Mouse (Mus musculus): ENCODE measurements around the gene Ruvbl1. TPM values are rescaled to one million over a fixed set of nuclear protein-coding genes. Genes with fewer than 3 reads are reported as not detected.
A peak's percentile ranks its signal among the peaks of the same experiment; 100 is the strongest.

Gene Ruvbl1
- polyA plus RNA-seq, 1 experiment from 2014 or later: 163 TPM

GRCm38 (mm10) chr6:88493712-88494111, 28.5 kb downstream of the Ruvbl1 start:
- Histone ChIP-seq H3K27me3 (ENCODE audit: insufficient read depth, low read length) (no peaks in the 10 kb centered on the region), H3K9me3 (ENCODE audit: low read depth, low read length) (no peaks in the 10 kb centered on the region), H3K4me2 (no peak overlapping the region), H3K27ac (ENCODE audit: low read depth) (no peak overlapping the region), H3K4me3 (ENCODE audit: low read depth, low read length) (no peak overlapping the region), H3K4me1 (ENCODE audit: insufficient read depth) (no peaks in the 10 kb centered on the region), H3K36me3 (ENCODE audit: insufficient read depth) (peaks cover 66% of the 10 kb centered on the region), H3K9ac (no peak overlapping the region)
- TF ChIP-seq CTCF (IDR thresholded peaks at IDR 0.05; ENCODE audit: low read depth): no peak
- DNase-seq (no peak), ATAC-seq (ENCODE audit: insufficient read depth) (no peak)
- 78% methylated on average over 6 of the region's 6 CpGs for WGBS

- H3K27me3 ChIP-seq (ENCODE audit: insufficient read depth, low read length): no peaks in the 10 kb centered on the region
- H3K36me3 ChIP-seq (ENCODE audit: insufficient read depth): peaks cover 56% of the 10 kb centered on the region
- WGBS: 2% methylated on average over 76 of the region's 76 CpGs
- peak overlapping the region; percentile 50 for H3K4me3 ChIP-seq (ENCODE audit: low read depth, low read length)
- H3K9me3 ChIP-seq (ENCODE audit: low read depth, low read length): no peaks in the 10 kb centered on the region
- H3K4me2 ChIP-seq: peak overlapping the region; percentile 94
- H3K9ac ChIP-seq: peak overlapping the region; percentile 56
- peak; percentile 50 for ATAC-seq (ENCODE audit: insufficient read depth)
- 0 out of 2 replicates have a peak, but pooled peaks cover 4% of the 10 kb centered on the region for H3K4me1 ChIP-seq (ENCODE audit: insufficient read depth)
- no peak overlapping the region for H3K27ac ChIP-seq (ENCODE audit: low read depth)
- DNase-seq: peak; percentile 80
- TF ChIP-seq CTCF (IDR thresholded peaks at IDR 0.05; ENCODE audit: low read depth): peak; percentile 82
Observed at GRCm38 (mm10) chr6:88499481-88500404, 34.5 kb downstream of the Ruvbl1 start.

GRCm38 (mm10) chr6:88500405-88500767, 35.2 kb downstream of the Ruvbl1 start:
- Histone ChIP-seq H3K27me3 (ENCODE audit: insufficient read depth, low read length) (no peaks in the 10 kb centered on the region), H3K4me1 (ENCODE audit: insufficient read depth) (0 out of 2 replicates have a peak, but pooled peaks cover 4% of the 10 kb centered on the region), H3K9me3 (ENCODE audit: low read depth, low read length) (no peaks in the 10 kb centered on the region), H3K27ac (ENCODE audit: low read depth) (no peak overlapping the region), H3K9ac (peak overlapping the region; percentile 56), H3K4me2 (peak overlapping the region; percentile 94), H3K36me3 (ENCODE audit: insufficient read depth) (peaks cover 63% of the 10 kb centered on the region), H3K4me3 (ENCODE audit: low read depth, low read length) (peak overlapping the region; percentile 50)
- 9% methylated on average over 3 of the region's 3 CpGs for WGBS
- ATAC-seq (ENCODE audit: insufficient read depth) (0 out of 2 replicates have a peak, but pooled peaks have one; percentile 1), DNase-seq (no peak)
- TF ChIP-seq CTCF (IDR thresholded peaks at IDR 0.05; ENCODE audit: low read depth): no peak

GRCm38 (mm10) chr6:88502030-88502970, 37.1 kb downstream of the Ruvbl1 start:
- Histone ChIP-seq H3K27me3 (ENCODE audit: insufficient read depth, low read length) (no peaks in the 10 kb centered on the region), H3K4me3 (ENCODE audit: low read depth, low read length) (no peak overlapping the region), H3K4me2 (no peak overlapping the region), H3K4me1 (ENCODE audit: insufficient read depth) (0 out of 2 replicates have a peak, but pooled peaks cover 4% of the 10 kb centered on the region), H3K27ac (ENCODE audit: low read depth) (no peak overlapping the region), H3K9me3 (ENCODE audit: low read depth, low read length) (no peaks in the 10 kb centered on the region), H3K9ac (no peak overlapping the region), H3K36me3 (ENCODE audit: insufficient read depth) (peaks cover 67% of the 10 kb centered on the region)
- no peak for TF ChIP-seq CTCF (IDR thresholded peaks at IDR 0.05; ENCODE audit: low read depth)
- 57% methylated on average over 13 of the region's 13 CpGs for WGBS
- DNase-seq: no peak
- no peak for ATAC-seq (ENCODE audit: insufficient read depth)

GRCm38 (mm10) chr6:88503044-88503443, 37.8 kb downstream of the Ruvbl1 start:
- 79% methylated on average over 4 of the region's 4 CpGs for WGBS
- H3K4me3 ChIP-seq (ENCODE audit: low read depth, low read length): no peak overlapping the region
- H3K27me3 ChIP-seq (ENCODE audit: insufficient read depth, low read length): no peaks in the 10 kb centered on the region
- no peak overlapping the region for H3K4me2 ChIP-seq
- ATAC-seq (ENCODE audit: insufficient read depth) (no peak), DNase-seq (no peak)
- H3K9ac ChIP-seq: no peak overlapping the region
- peaks cover 67% of the 10 kb centered on the region for H3K36me3 ChIP-seq (ENCODE audit: insufficient read depth)
- no peaks in the 10 kb centered on the region for H3K9me3 ChIP-seq (ENCODE audit: low read depth, low read length)
- H3K4me1 ChIP-seq (ENCODE audit: insufficient read depth): 0 out of 2 replicates have a peak, but pooled peaks cover 4% of the 10 kb centered on the region
- H3K27ac ChIP-seq (ENCODE audit: low read depth): no peak overlapping the region
- TF ChIP-seq CTCF (IDR thresholded peaks at IDR 0.05; ENCODE audit: low read depth): no peak

- ATAC-seq (ENCODE audit: insufficient read depth): no peak
- Histone ChIP-seq H3K27me3 (ENCODE audit: insufficient read depth, low read length) (no peaks in the 10 kb centered on the region), H3K4me2 (no peak overlapping the region), H3K4me1 (ENCODE audit: insufficient read depth) (no peaks in the 10 kb centered on the region), H3K9ac (no peak overlapping the region), H3K27ac (ENCODE audit: low read depth) (no peak overlapping the region), H3K4me3 (ENCODE audit: low read depth, low read length) (no peak overlapping the region), H3K36me3 (ENCODE audit: insufficient read depth) (peaks cover 77% of the 10 kb centered on the region), H3K9me3 (ENCODE audit: low read depth, low read length) (no peaks in the 10 kb centered on the region)
- 84% methylated on average over 8 of the region's 8 CpGs for WGBS
- no peak for DNase-seq
- no peak for TF ChIP-seq CTCF (IDR thresholded peaks at IDR 0.05; ENCODE audit: low read depth)
Observed at GRCm38 (mm10) chr6:88513984-88514383, 48.8 kb downstream of the Ruvbl1 start.
